Mouse (Mus musculus) lung, embryonic 14.5 days (tissue): ENCODE results near the gene Pck2. TPM values are rescaled to one million over a fixed set of nuclear protein-coding genes. Genes with fewer than 3 reads are reported as not detected.
A peak's percentile ranks its signal among the peaks of the same experiment; 100 is the strongest.

Experiments
- ATAC-seq: fragments of 200-750 bp; cut with Nextera tagmentation; 2 replicates; pipeline ENCODE4 v1.8.0; 2017; ENCODE audit warnings: mild to moderate bottlenecking, moderate TSS enrichment, moderate library complexity; ENCODE audit not compliant: insufficient read depth
- DNase-seq: peaks from one replicate; pipeline ENCODE4 v3.0.0-alpha.2; 2015
- H3K27ac ChIP-seq: fragments of 300-500 bp; sonication (generic); 2 replicates; pipeline ENCODE4 v1.5.1; 2014; ENCODE audit warnings: low read depth, mild to moderate bottlenecking, moderate library complexity
- H3K27me3 ChIP-seq: fragments of 300-500 bp; sonication (generic); 2 replicates; pipeline ENCODE4 v1.6.1; 2014; ENCODE audit warnings: low read length, control low read depth; ENCODE audit not compliant: insufficient read depth
- H3K36me3 ChIP-seq: fragments of 300-500 bp; sonication (generic); 2 replicates; pipeline ENCODE4 v1.6.1; 2014; ENCODE audit warnings: control low read depth; ENCODE audit not compliant: insufficient read depth
- H3K4me1 ChIP-seq: fragments of 300-500 bp; sonication (generic); 2 replicates; pipeline ENCODE4 v1.6.1; 2014; ENCODE audit warnings: antibody characterized with exemption, control low read depth; ENCODE audit not compliant: insufficient read depth
- H3K4me2 ChIP-seq: fragments of 300-500 bp; sonication (generic); 2 replicates; pipeline ENCODE4 v1.6.1; 2014; ENCODE audit warnings: mild to moderate bottlenecking
- H3K4me3 ChIP-seq: fragments of 300-500 bp; sonication (generic); 2 replicates; pipeline ENCODE4 v1.5.1; 2014; ENCODE audit warnings: low read depth, low read length
- H3K9ac ChIP-seq: fragments of 300-500 bp; sonication (generic); 2 replicates; pipeline ENCODE4 v1.6.1; 2014
- H3K9me3 ChIP-seq: fragments of 300-500 bp; sonication (generic); 2 replicates; pipeline ENCODE4 v1.6.1; 2016; ENCODE audit warnings: low read depth, low read length, control low read depth
- CTCF ChIP-seq: IDR thresholded peaks from 2 replicates; pipeline ENCODE4 v1.5.1; 2016; ENCODE audit warnings: antibody characterized with exemption, low read depth
- WGBS: fragments of 180-500 bp; shearing (Covaris S2); extraction: QIAGEN DNeasy Blood & Tissue Kit; methylation state at CpG from one replicate; pipeline ENCODE4 v1.1.7; 2014; 5-methylcytosine and 5-hydroxymethylcytosine counted together
- polyA plus RNA-seq: library from polyadenylated mRNA; unstranded; fragments of >200 nt; fragmentation: Nextera tagmentation; extraction: Ambion mirVana; gene quantifications from 2 replicates; pipeline ENCODE4 v1.2.1, GENCODE M21; 2014

Gene Pck2
- polyA plus RNA-seq, 1 experiment from 2014 or later: 55.4 TPM

- peaks cover 25% of the 10 kb centered on the region for H3K36me3 ChIP-seq
- no peak for TF ChIP-seq CTCF
- ATAC-seq: no peak
Measured at GRCm38 (mm10) chr14:55589771-55590448, 49.8 kb downstream of the Pck2 start.

DNA sequence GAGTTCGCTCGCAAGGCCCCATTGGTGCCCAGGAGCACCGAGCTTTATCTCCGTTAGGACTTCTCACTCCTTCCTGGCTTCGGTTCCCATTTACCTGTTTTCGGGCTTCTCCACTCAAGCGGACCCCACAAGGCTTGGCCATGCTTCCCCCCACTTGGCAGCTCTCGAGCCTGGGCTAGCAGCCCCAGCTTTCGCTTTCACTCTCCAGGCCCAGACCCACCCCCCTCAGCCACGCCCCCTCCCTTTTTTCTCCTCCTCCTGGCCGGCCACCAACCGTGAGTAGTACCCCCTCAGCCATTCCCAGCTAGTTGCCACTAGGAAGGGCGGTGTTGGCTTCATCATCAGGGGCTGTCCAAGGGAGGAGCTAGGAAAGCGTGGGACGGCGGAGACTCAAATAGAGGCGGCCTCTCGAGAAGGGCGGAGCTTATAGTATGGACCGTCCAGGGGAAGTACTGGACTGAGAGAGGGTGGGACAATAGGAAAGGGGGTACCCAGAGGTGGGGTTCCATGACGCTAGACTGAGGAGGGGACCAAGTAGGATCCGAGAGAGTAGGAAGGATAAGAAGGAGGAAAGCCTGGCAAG, 50.8 kb downstream of the Pck2 start, which contains the start of gene Psme2:
Psme2 (minus strand) TSS at position 366 of the 583 bp plus-strand sequence.
- H3K4me3 ChIP-seq: peak within 1 kb of the TSS; percentile 88
- ATAC-seq (peak; percentile 98), DNase-seq (peak; percentile 98)
- TF ChIP-seq CTCF: no peak
- peak within 1 kb of the TSS; percentile 94 for H3K27ac ChIP-seq
- H3K36me3 ChIP-seq: peaks cover 34% of the 10 kb centered on the region
- H3K9me3 ChIP-seq: no peaks in the 10 kb centered on the region
- peaks cover 6% of the 10 kb centered on the region; the same call in 1 of the 2 replicates for H3K4me1 ChIP-seq
- under 1% methylated on average over 22 of the region's 22 CpGs for WGBS
- H3K9ac ChIP-seq: peak within 1 kb of the TSS; percentile 79
- H3K27me3 ChIP-seq: no peaks in the 10 kb centered on the region
- peak within 1 kb of the TSS; percentile 94 for H3K4me2 ChIP-seq

More at GRCm38 (mm10) chr14:55589771-55590448, 49.8 kb downstream of the Pck2 start:
- Histone ChIP-seq H3K9me3 (no peaks in the 10 kb centered on the region), H3K4me1 (peaks cover 12% of the 10 kb centered on the region; the same call in 1 of the 2 replicates), H3K9ac (peak overlapping the region; percentile 63), H3K27ac (no peak overlapping the region), H3K4me3 (peak overlapping the region; percentile 88), H3K4me2 (peak overlapping the region; percentile 94), H3K27me3 (no peaks in the 10 kb centered on the region)
- 81% methylated on average over 11 of the region's 11 CpGs for WGBS
- no peak for DNase-seq

- H3K36me3 ChIP-seq: peaks cover 40% of the 10 kb centered on the region
- H3K4me2 ChIP-seq: peak within 1 kb of the TSS; percentile 94
- H3K27ac ChIP-seq: peak within 1 kb of the TSS; percentile 94
- peak; percentile 96 for DNase-seq
- no peaks in the 10 kb centered on the region for H3K9me3 ChIP-seq
- TF ChIP-seq CTCF: no peak
- peak; percentile 93 for ATAC-seq
- no peaks in the 10 kb centered on the region for H3K27me3 ChIP-seq
- WGBS: under 1% methylated on average over 31 of the region's 33 CpGs
- peak within 1 kb of the TSS; percentile 88 for H3K4me3 ChIP-seq
- peak within 1 kb of the TSS; percentile 79 for H3K9ac ChIP-seq
- H3K4me1 ChIP-seq: peaks cover 6% of the 10 kb centered on the region; the same call in 1 of the 2 replicates
Measured at GRCm38 (mm10) chr14:55591331-55591891, 51.3 kb downstream of the Pck2 start, which contains the start of gene Rnf31. Gene Rnf31, plus strand, starts transcription at chr14:55591708.

DNA sequence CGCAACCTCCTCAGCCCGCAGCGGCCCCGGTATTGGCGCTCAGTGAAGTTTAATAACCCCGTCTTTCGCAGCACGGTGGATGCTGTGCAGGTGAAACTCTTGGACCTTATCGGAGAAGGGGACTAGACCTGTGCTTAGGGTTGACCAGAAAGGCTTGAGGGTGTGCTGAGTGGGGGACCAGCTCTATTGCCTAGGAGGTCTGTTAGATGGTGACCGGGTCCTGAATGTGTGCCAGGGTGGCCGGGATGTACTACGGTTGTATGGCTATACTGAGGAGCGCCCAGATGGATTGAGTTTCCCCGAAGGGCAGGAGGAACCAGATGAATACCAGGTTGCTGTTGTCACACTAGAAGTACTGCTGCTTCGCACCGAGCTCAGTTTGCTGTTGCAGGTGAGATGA, 52.2 kb downstream of the Pck2 start:
- no peak for TF ChIP-seq CTCF
- H3K27me3 ChIP-seq: no peaks in the 10 kb centered on the region
- DNase-seq (peak; percentile 17), ATAC-seq (no peak)
- 2% methylated on average over 16 of the region's 16 CpGs for WGBS
- H3K36me3 ChIP-seq: peaks cover 42% of the 10 kb centered on the region
- H3K9me3 ChIP-seq: no peaks in the 10 kb centered on the region
- peak overlapping the region; percentile 94; the same call in 1 of the 2 replicates for H3K27ac ChIP-seq
- H3K9ac ChIP-seq: peak overlapping the region; percentile 79
- peak overlapping the region; percentile 94 for H3K4me2 ChIP-seq
- peaks cover 6% of the 10 kb centered on the region; the same call in 1 of the 2 replicates for H3K4me1 ChIP-seq
- H3K4me3 ChIP-seq: peak overlapping the region; percentile 88

DNA sequence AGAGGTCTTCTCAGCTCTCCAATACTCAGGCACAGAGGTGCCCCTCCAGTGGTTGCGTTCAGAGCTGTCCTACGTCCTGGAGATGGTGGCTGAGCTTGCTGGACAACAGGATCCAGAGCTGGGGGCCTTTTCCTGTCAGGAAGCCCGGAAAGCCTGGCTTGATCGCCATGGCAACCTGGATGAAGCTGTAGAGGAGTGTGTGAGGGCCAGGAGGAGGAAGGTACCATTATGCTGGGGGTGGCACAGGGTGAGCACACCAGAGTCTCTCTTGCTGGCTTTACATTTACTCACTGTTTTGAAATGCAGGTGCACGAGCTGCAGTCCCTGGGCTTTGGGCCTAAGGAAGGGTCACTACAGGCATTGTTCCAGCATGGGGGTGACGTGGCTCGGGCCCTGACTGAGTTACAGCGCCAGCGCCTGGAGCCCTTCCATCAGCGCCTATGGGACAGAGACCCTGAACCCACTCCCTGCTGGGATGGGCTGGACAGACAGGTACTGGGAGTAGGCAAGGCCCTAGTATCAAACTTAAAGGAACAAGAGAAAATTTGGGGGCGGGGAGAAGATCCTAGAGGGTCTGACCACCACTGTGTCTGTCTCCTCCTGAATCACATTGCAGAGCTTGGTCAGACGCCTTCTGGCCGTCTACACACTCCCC, 56.1 kb downstream of the Pck2 start:
- DNase-seq: peak; percentile 27

GRCm38 (mm10) chr14:55598521-55599390, 58.7 kb downstream of the Pck2 start:
- no peak overlapping the region for H3K9ac ChIP-seq

More for the DNA sequence above, 56.1 kb downstream of the Pck2 start:
- H3K36me3 ChIP-seq: peaks cover 64% of the 10 kb centered on the region
- no peak for TF ChIP-seq CTCF
- no peak overlapping the region for H3K9ac ChIP-seq
- H3K4me1 ChIP-seq: peaks cover 6% of the 10 kb centered on the region; the same call in 1 of the 2 replicates
- H3K27ac ChIP-seq: no peak overlapping the region
- 80% methylated on average over 13 of the region's 13 CpGs for WGBS
- no peak overlapping the region for H3K4me3 ChIP-seq
- no peak overlapping the region for H3K4me2 ChIP-seq
- no peak for ATAC-seq
- H3K27me3 ChIP-seq: no peaks in the 10 kb centered on the region
- no peaks in the 10 kb centered on the region for H3K9me3 ChIP-seq

More at GRCm38 (mm10) chr14:55598521-55599390, 58.7 kb downstream of the Pck2 start:
- DNase-seq: no peak
- Histone ChIP-seq H3K4me3 (no peak overlapping the region), H3K4me2 (no peak overlapping the region), H3K27ac (no peak overlapping the region), H3K9me3 (no peaks in the 10 kb centered on the region), H3K4me1 (no peaks in the 10 kb centered on the region), H3K27me3 (no peaks in the 10 kb centered on the region), H3K36me3 (peaks cover 79% of the 10 kb centered on the region)
- whole genome bisulfite sequencing: 92% methylated on average over 21 of the region's 21 CpGs
- ATAC-seq: no peak
- no peak for TF ChIP-seq CTCF

Other genes starting within 250 kb of the Pck2 start
- 66.6 and 68.6 TPM in 2 replicates for gene Dhrs4, start 61.5 kb upstream of the Pck2 start, polyA plus RNA-seq
- gene Carmil3, start 49.6 kb upstream of the Pck2 start, polyA plus RNA-seq: 2.8 and 3.1 TPM in 2 replicates
- 0.15 and 0.25 TPM in 2 replicates for gene Cpne6, start 29.8 kb upstream of the Pck2 start, polyA plus RNA-seq
- gene Nrl, start 15.3 kb upstream of the Pck2 start, polyA plus RNA-seq: not detected in 2 replicates
- 53.9 and 62.3 TPM in 2 replicates for gene Dcaf11, start 19.7 kb downstream of the Pck2 start, polyA plus RNA-seq
- 1.2 and 1.6 TPM in 2 replicates for gene A730061H03Rik, start 20.1 kb downstream of the Pck2 start, polyA plus RNA-seq
- gene Fitm1, start 35.4 kb downstream of the Pck2 start, polyA plus RNA-seq: 0.76 and 1.7 TPM in 2 replicates
- gene Psme1, start 37.9 kb downstream of the Pck2 start, polyA plus RNA-seq: 139 and 142 TPM in 2 replicates
- gene Emc9, start 45.0 kb downstream of the Pck2 start, polyA plus RNA-seq: 2.1 and 2.4 TPM in 2 replicates
- 228 and 242 TPM in 2 replicates for gene Psme2, start 50.8 kb downstream of the Pck2 start, polyA plus RNA-seq
- gene Rnf31, start 51.4 kb downstream of the Pck2 start, polyA plus RNA-seq: 14.4 and 16.9 TPM in 2 replicates
- 8.9 and 9.0 TPM in 2 replicates for gene Irf9, start 63.3 kb downstream of the Pck2 start, polyA plus RNA-seq
- gene Rec8, start 77.8 kb downstream of the Pck2 start, polyA plus RNA-seq: 8.5 and 14.2 TPM in 2 replicates
- 97.5 and 115 TPM in 2 replicates for gene Ipo4, start 95.7 kb downstream of the Pck2 start, polyA plus RNA-seq
- 2.1 TPM in 2 replicates for gene Gm49378, start 97.6 kb downstream of the Pck2 start, polyA plus RNA-seq
- gene Tm9sf1, start 103.5 kb downstream of the Pck2 start, polyA plus RNA-seq: 111 and 122 TPM in 2 replicates
- gene Tssk4, start 109.9 kb downstream of the Pck2 start, polyA plus RNA-seq: 0.89 and 1.1 TPM in 2 replicates
- gene Mdp1, start 120.2 kb downstream of the Pck2 start, polyA plus RNA-seq: 51.6 and 52.0 TPM in 2 replicates
- 58.4 and 59.4 TPM in 2 replicates for gene Gmpr2, start 131.7 kb downstream of the Pck2 start, polyA plus RNA-seq
- gene Nedd8, start 131.9 kb downstream of the Pck2 start, polyA plus RNA-seq: 556 and 577 TPM in 2 replicates
- 53.3 and 58.0 TPM in 2 replicates for gene Tinf2, start 141.6 kb downstream of the Pck2 start, polyA plus RNA-seq
- gene Tgm1, start 173.7 kb downstream of the Pck2 start, polyA plus RNA-seq: 0.89 and 1.3 TPM in 2 replicates
- 25.6 and 29.5 TPM in 2 replicates for gene Rabggta, start 182.0 kb downstream of the Pck2 start, polyA plus RNA-seq
- gene Dhrs1, start 205.4 kb downstream of the Pck2 start, polyA plus RNA-seq: 76.7 and 79.9 TPM in 2 replicates
- 48.7 and 50.6 TPM in 2 replicates for gene Nop9, start 205.4 kb downstream of the Pck2 start, polyA plus RNA-seq
- gene Cideb, start 218.2 kb downstream of the Pck2 start, polyA plus RNA-seq: 0.36 and 0.38 TPM in 2 replicates
- 0.19 and 0.70 TPM in 2 replicates for gene Ltb4r2, start 221.2 kb downstream of the Pck2 start, polyA plus RNA-seq
- 0.31 and 0.64 TPM in 2 replicates for gene Ltb4r1, start 225.7 kb downstream of the Pck2 start, polyA plus RNA-seq
- 11.6 and 14.1 TPM in 2 replicates for gene Adcy4, start 243.8 kb downstream of the Pck2 start, polyA plus RNA-seq
- 42.5 and 51.4 TPM in 2 replicates for gene Ripk3, start 248.6 kb downstream of the Pck2 start, polyA plus RNA-seq